In the genomic region with DNA sequence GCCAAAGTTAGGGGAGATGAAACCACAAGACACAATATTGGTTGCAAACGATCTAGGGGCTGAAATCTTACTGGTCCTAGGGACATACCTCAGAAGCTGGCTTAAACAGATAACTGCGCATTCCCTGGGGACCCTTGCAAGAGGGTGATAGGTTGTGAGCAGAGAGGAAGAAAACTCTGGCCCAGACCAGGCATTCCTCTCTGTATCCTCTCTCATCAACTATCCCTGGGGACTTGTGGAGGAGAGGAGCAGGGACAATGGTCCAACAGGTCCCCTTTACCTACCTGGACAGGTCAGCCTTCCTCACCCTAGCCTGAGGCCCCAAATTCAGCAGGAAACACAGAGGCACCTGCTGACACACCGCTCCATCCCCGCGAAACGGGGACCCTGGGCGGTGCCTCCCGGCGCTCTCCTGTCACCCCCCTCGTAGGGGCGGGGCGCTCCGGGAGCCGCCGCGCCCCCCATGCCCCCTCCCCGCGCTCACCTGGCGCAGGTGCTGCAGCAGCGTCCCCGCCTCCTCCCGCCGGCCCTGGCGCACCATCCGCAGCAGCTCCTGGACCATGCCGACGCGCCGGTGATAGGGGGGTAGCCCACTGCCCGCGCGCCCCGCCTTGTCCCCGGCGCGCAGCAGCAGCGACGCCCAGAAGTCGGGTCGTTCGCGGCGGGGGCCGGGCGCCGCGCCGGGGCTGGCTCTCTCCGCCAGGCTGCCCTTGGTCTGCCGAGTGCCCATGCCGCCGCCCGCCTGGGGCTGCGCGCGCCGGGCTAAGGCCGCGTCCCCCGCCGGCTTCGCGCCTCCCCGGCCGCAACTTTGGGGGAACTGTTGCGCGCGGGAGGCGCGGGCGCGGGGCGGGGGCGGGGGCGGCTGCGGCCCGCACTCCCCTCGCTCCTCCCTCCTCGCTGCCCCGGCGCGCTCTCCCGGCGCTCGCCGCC, we compare ENCODE assay signal across 8 mouse cellular contexts. TPM values are rescaled to one million over a fixed set of nuclear protein-coding genes. Genes with fewer than 3 reads are reported as not detected.
A peak's percentile ranks its signal among the peaks of the same experiment; 100 is the strongest.
DNase-seq lines count a peak whose midpoint lies in the region; ATAC-seq lines count a peak whose summit lies in the region.

A gene (minus strand): TSS at position 863 of the 930 bp plus-strand sequence.

- intact Hi-C loops in heart, postnatal 25 days (cut with DNase I), result loop anchor here (2.0 kb wide), 2 partner anchors 27 to 33 kb away; no protein-coding TSS in a partner anchor
- intact Hi-C loops in left cerebral cortex, postnatal 4 days (cut with DNase I), result loop anchor here (5.0 kb wide), 1 partner anchor 36 kb away; no protein-coding TSS in a partner anchor

- peak within 1 kb of the TSS; percentile 83 for H3K27ac ChIP-seq in embryonic facial prominence, embryonic 11.5 days (replicated peaks; ENCODE audit: low read depth, low read length)
- peak within 1 kb of the TSS; percentile 79 for H3K27ac ChIP-seq in hindbrain, embryonic 13.5 days
- peak within 1 kb of the TSS; percentile 71 for H3K27ac ChIP-seq in midbrain, embryonic 15.5 days

- ATAC-seq in embryonic facial prominence, embryonic 11.5 days (replicated peaks; ENCODE audit: insufficient number of reproducible peaks, low FRiP score, low TSS enrichment, low read depth), result peak; percentile 67
- peak; percentile 67 for ATAC-seq in hindbrain, embryonic 13.5 days (ENCODE audit: low FRiP score)
- ATAC-seq in midbrain, embryonic 15.5 days (replicated peaks), result peak; percentile 69

- H3K9me3 ChIP-seq in embryonic facial prominence, embryonic 11.5 days (replicated peaks; ENCODE audit: control insufficient read depth, low read length), result no peaks in the 10 kb centered on the region
- H3K9me3 ChIP-seq in hindbrain, embryonic 13.5 days, result no peaks in the 10 kb centered on the region
- H3K9me3 ChIP-seq in midbrain, embryonic 15.5 days, result no peaks in the 10 kb centered on the region

- H3K4me1 ChIP-seq in embryonic facial prominence, embryonic 11.5 days (ENCODE audit: control insufficient read depth, insufficient read depth, low read length), result peaks cover 7% of the 10 kb centered on the region
- H3K4me1 ChIP-seq in hindbrain, embryonic 13.5 days (replicated peaks), result peaks cover 66% of the 10 kb centered on the region
- peaks cover 53% of the 10 kb centered on the region for H3K4me1 ChIP-seq in midbrain, embryonic 15.5 days

- H3K9ac ChIP-seq in embryonic facial prominence, embryonic 11.5 days (replicated peaks; ENCODE audit: low read length), result peak within 1 kb of the TSS; percentile 85
- peak within 1 kb of the TSS; percentile 88 for H3K9ac ChIP-seq in hindbrain, embryonic 13.5 days
- H3K9ac ChIP-seq in midbrain, embryonic 15.5 days, result peak within 1 kb of the TSS; percentile 75

- H3K4me2 ChIP-seq in embryonic facial prominence, embryonic 11.5 days (ENCODE audit: low read depth, low read length), result peak within 1 kb of the TSS; percentile 96
- H3K4me2 ChIP-seq in hindbrain, embryonic 13.5 days, result peak within 1 kb of the TSS; percentile 93
- peak within 1 kb of the TSS; percentile 84 for H3K4me2 ChIP-seq in midbrain, embryonic 15.5 days

- no peaks in the 10 kb centered on the region; the same call in 1 of the 2 replicates for H3K36me3 ChIP-seq in embryonic facial prominence, embryonic 11.5 days (replicated peaks; ENCODE audit: control insufficient read depth, insufficient read depth, low read depth, low read length)
- H3K36me3 ChIP-seq in hindbrain, embryonic 13.5 days, result no peaks in the 10 kb centered on the region
- no peaks in the 10 kb centered on the region for H3K36me3 ChIP-seq in midbrain, embryonic 15.5 days (replicated peaks)

- WGBS in embryonic facial prominence, embryonic 11.5 days, result 1% methylated on average over 25 of the region's 86 CpGs
- WGBS in hindbrain, embryonic 13.5 days, result under 1% methylated on average over 52 of the region's 86 CpGs
- whole genome bisulfite sequencing in midbrain, embryonic 15.5 days, result 1% methylated on average over 63 of the region's 86 CpGs

- H3K27me3 ChIP-seq in embryonic facial prominence, embryonic 11.5 days (ENCODE audit: control insufficient read depth, insufficient read depth, low read length), result no peaks in the 10 kb centered on the region
- no peaks in the 10 kb centered on the region for H3K27me3 ChIP-seq in hindbrain, embryonic 13.5 days
- no peaks in the 10 kb centered on the region for H3K27me3 ChIP-seq in midbrain, embryonic 15.5 days (replicated peaks)

- H3K4me3 ChIP-seq in embryonic facial prominence, embryonic 11.5 days (ENCODE audit: low read depth, low read length), result peak within 1 kb of the TSS; percentile 79
- peak within 1 kb of the TSS; percentile 78 for H3K4me3 ChIP-seq in hindbrain, embryonic 13.5 days
- H3K4me3 ChIP-seq in midbrain, embryonic 15.5 days, result peak within 1 kb of the TSS; percentile 84

- peak; percentile 96 for DNase-seq in heart, adult 11 months
- no peak for DNase-seq in heart, postnatal 25 days (ENCODE audit: low spot score)
- peak; percentile 21 for DNase-seq in adipocyte (ENCODE audit: low spot score)
- DNase-seq in embryonic facial prominence, embryonic 11.5 days (ENCODE audit: low spot score), result peak; percentile 30
- DNase-seq in left cerebral cortex, postnatal 4 days, result peak; percentile 58
- peak; percentile 66 for DNase-seq in thymus, postnatal 4 days

RNA-seq across cellular contexts. Expression of the gene that starts here (rescaled TPM):
- 1 to 10 TPM; 4.9 to 6.4 TPM for total RNA-seq in heart, postnatal 25 days (2021)
- polyA plus RNA-seq in embryonic facial prominence, embryonic 11.5 days (2014; fragmentation: Nextera tagmentation; extraction: Ambion mirVana), result 14.2 and 16.8 TPM in 2 replicates
- 10.0 and 10.4 TPM in 2 replicates for polyA plus RNA-seq in hindbrain, embryonic 13.5 days (2015; fragmentation: Nextera tagmentation; extraction: Ambion mirVana)
- 10 to 100 TPM; 14.4 to 16.7 TPM for total RNA-seq in left cerebral cortex, postnatal 4 days (2021)
- polyA plus RNA-seq in midbrain, embryonic 15.5 days (2015; fragmentation: Nextera tagmentation; extraction: Ambion mirVana), result 12.1 and 12.4 TPM in 2 replicates
